Mouse (Mus musculus) thymus, adult 2 months (tissue): ENCODE results near the gene Amt.

Source experiments
- CTCF ChIP-seq: fragments of 200-500 bp; IDR thresholded peaks from 2 replicates; pipeline ENCODE4 v1.5.1; 2012; ENCODE audit warnings: mild to moderate bottlenecking, control low read depth, low read length, moderate library complexity, borderline replicate concordance; ENCODE audit not compliant: control insufficient read depth, poor library complexity, insufficient read depth; ENCODE audit errors: extremely low read depth
- POLR2A ChIP-seq: fragments of 200-500 bp; IDR thresholded peaks from 2 replicates; pipeline ENCODE4 v1.6.1; 2012; ENCODE audit warnings: mild to moderate bottlenecking, low read length, control low read depth, moderate library complexity; ENCODE audit not compliant: control insufficient read depth, poor library complexity, insufficient read depth; ENCODE audit errors: extremely low read depth

DNA sequence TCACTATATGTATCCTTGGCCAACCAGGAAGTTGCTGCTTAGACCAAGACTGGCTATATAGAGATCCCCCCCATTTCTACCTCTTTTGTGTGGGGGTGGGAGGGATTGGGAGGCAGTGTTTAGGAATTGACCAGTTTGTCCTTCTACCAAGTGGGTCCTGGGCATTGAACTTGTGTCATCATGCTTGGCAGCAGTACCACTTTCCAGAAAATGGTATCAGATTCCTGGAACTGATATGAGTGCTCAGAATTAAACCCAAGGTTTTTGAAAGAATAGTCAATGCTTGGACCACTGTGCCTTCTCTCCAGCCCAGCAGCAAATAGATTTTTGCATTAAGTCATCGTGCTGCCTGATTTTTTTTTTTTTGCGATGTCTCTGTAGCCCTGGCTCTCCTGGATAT, 29.2 kb downstream of the Amt start:
- TF ChIP-seq CTCF (no peak), POLR2A (no peak)
